Mouse (Mus musculus) forebrain, postnatal 0 days (tissue): Measurements from ENCODE around the gene Mog. TPM values are rescaled to one million over a fixed set of nuclear protein-coding genes. Genes with fewer than 3 reads are reported as not detected.
"Not testable (repeated sequence)": the region's sequence is repeated elsewhere in the genome, so short reads cannot be mapped to it uniquely, and the experiment has no call there.

ENCODE experiments used
- ATAC-seq: fragments of 200-750 bp; cut with Nextera tagmentation; 2 replicates; pipeline ENCODE4 v1.8.0; 2017; ENCODE audit warnings: mild to moderate bottlenecking, moderate library complexity
- DNase-seq: peaks from one replicate; pipeline ENCODE4 v3.0.0-alpha.2; 2015
- H3K27ac ChIP-seq: fragments of 300-500 bp; sonication (generic); 2 replicates; pipeline ENCODE4 v1.5.1; 2014; ENCODE audit warnings: low read depth, mild to moderate bottlenecking, antibody characterized with exemption, low read length, moderate library complexity, mixed read lengths
- H3K27me3 ChIP-seq: fragments of 300-500 bp; sonication (generic); 2 replicates; pipeline ENCODE4 v1.6.1; 2014; ENCODE audit warnings: mild to moderate bottlenecking, low read length, mixed read lengths; ENCODE audit not compliant: insufficient read depth
- H3K36me3 ChIP-seq: fragments of 300-500 bp; sonication (generic); 2 replicates; pipeline ENCODE4 v1.6.1; 2014; ENCODE audit warnings: mild to moderate bottlenecking, moderate library complexity; ENCODE audit not compliant: insufficient read depth
- H3K4me1 ChIP-seq: fragments of 300-500 bp; sonication (generic); 2 replicates; pipeline ENCODE4 v1.6.1; 2014; ENCODE audit warnings: antibody characterized with exemption; ENCODE audit not compliant: insufficient read depth
- H3K4me2 ChIP-seq: fragments of 300-500 bp; sonication (generic); 2 replicates; pipeline ENCODE4 v1.6.1; 2014; ENCODE audit warnings: low read depth, mild to moderate bottlenecking, moderate library complexity
- H3K4me3 ChIP-seq: fragments of 300-500 bp; sonication (generic); 2 replicates; pipeline ENCODE4 v1.5.1; 2014; ENCODE audit warnings: low read depth, low read length, mixed read lengths
- H3K9ac ChIP-seq: fragments of 300-500 bp; sonication (generic); 2 replicates; pipeline ENCODE4 v1.6.1; 2014; ENCODE audit warnings: mild to moderate bottlenecking
- H3K9me3 ChIP-seq: fragments of 300-500 bp; sonication (generic); 2 replicates; pipeline ENCODE4 v1.6.1; 2016; ENCODE audit warnings: low read length
- CTCF ChIP-seq: sonication (generic); IDR thresholded peaks from 2 replicates; pipeline ENCODE4 v1.5.1; 2016; ENCODE audit warnings: antibody characterized with exemption, control low read depth, low read depth
- WGBS: fragments of 180-500 bp; shearing (Covaris S2); extraction: QIAGEN DNeasy Blood & Tissue Kit; methylation state at CpG from one replicate; pipeline ENCODE4 v1.1.7; 2014; 5-methylcytosine and 5-hydroxymethylcytosine counted together
- polyA plus RNA-seq: library from polyadenylated mRNA; unstranded; fragments of >200 nt; fragmentation: Nextera tagmentation; extraction: Ambion mirVana; gene quantifications from 2 replicates; pipeline ENCODE4 v1.2.1, GENCODE M21; 2015
- total RNA-seq: library from RNA; depleted of rRNA; stranded (reverse); fragments of >200 nt; gene quantifications from 2 replicates; pipeline ENCODE4 v1.2.3, GENCODE M21; 2014

Gene Mog
- total and polyA plus RNA-seq, 2 experiments from 2014 or later: 1.1 TPM; not detected in 1

DNA sequence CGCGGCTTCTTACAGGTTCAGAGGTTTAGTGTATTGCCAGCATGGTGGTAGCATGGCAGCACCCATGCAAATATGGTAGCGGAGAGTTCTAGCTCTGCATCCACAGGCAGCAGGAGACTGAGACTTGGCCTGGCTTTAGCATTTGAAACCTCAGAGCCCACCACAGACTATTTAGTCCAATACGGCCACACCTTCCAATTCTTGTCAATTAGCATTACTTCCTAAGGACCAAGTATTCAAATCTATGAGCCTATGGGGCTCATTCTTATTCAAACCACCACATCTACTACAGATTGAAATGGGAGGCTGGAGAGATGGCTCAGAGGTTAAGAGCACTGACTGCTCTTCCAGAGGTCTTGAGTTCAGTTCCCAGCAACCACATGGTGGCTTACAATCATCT is 4.3 kb upstream of the Mog start:
- DNase-seq: no peak
- Histone ChIP-seq H3K4me3 (no peak overlapping the region), H3K27ac (peak overlapping the region; percentile 96; the same call in 1 of the 2 replicates), H3K9ac (no peak overlapping the region), H3K36me3 (no peaks in the 10 kb centered on the region), H3K9me3 (no peaks in the 10 kb centered on the region), H3K27me3 (no peaks in the 10 kb centered on the region), H3K4me2 (no peak overlapping the region), H3K4me1 (no peaks in the 10 kb centered on the region; the same call in 1 of the 2 replicates)
- no peak for TF ChIP-seq CTCF
- 94% methylated on average over 4 of the region's 4 CpGs for WGBS
- ATAC-seq: no peak

DNA sequence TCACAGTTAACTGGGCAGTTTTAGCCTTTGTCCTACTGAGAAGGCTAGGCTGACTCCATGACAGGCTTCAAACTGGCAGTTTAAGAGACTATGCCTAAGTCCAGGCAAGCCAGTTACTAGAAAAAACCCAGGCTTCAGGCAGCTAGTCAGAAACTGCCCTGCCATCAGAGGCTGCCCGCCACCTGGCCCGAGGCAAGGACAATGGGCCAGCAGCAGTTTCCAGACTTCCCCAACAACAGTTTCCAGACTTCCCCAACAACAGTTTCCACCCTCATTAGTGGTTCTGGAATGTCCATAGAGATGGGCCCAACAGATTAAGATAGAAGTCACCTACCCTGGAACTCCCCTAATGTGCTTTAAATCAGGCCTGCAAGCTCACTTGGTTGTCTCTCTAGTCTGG is 3.2 kb upstream of the Mog start:
- WGBS: 65% methylated on average over 2 of the region's 2 CpGs
- Histone ChIP-seq H3K9ac (no peak overlapping the region), H3K27ac (no peak overlapping the region), H3K36me3 (no peaks in the 10 kb centered on the region), H3K9me3 (no peaks in the 10 kb centered on the region), H3K4me2 (no peak overlapping the region), H3K4me3 (no peak overlapping the region), H3K4me1 (no peaks in the 10 kb centered on the region; the same call in 1 of the 2 replicates), H3K27me3 (no peaks in the 10 kb centered on the region)
- DNase-seq (no peak), ATAC-seq (no peak)
- no peak for TF ChIP-seq CTCF

DNA sequence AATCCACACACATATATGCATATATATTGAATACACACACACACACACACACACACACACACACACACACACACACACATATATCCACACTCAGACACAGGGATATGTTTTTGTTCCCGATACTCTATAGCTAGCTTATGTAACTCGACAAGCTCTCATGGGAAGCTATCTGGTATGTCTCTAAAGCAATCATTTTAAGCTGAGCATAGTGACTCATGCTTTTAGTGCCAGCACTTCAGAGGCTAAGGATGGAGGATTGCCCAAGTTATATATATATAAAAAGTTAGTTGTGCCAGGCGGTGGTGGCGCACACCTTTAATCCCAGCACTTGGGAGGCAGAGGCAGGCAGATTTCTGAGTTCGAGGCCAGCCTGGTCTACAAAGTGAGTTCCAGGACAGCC is 4.0 kb downstream of the Mog start:
- H3K9ac ChIP-seq, ATAC-seq, H3K4me2 ChIP-seq, DNase-seq, H3K36me3 ChIP-seq, H3K9me3 ChIP-seq, H3K4me1 ChIP-seq, H3K27me3 ChIP-seq, H3K27ac ChIP-seq, H3K4me3 ChIP-seq: not testable (repeated sequence)
- 95% methylated on average over 5 of the region's 5 CpGs for WGBS

DNA sequence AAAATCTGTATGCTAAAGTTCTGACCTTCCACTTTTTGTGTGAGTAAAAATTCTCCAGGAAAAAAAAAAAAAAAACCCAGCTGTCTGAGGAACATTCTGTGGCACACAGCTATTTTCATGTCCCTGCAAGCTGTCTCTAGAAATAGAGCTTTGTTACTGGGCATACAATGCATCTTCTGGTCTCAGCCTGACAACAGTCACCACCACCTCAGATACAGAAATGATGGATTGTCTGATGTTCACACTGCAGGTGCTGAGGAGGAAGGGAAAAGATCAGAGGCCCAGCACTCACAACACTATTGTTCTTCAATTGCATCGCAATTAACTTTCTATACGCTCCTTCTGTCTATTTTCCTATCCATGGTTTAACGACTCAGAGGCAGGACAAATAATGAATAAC is 4.9 kb downstream of the Mog start:
- H3K9me3 ChIP-seq: no peaks in the 10 kb centered on the region
- H3K27me3 ChIP-seq: no peaks in the 10 kb centered on the region
- H3K4me3 ChIP-seq: no peak overlapping the region
- ATAC-seq (no peak), DNase-seq (no peak)
- no peaks in the 10 kb centered on the region for H3K36me3 ChIP-seq
- TF ChIP-seq CTCF: no peak
- no peak overlapping the region for H3K27ac ChIP-seq
- H3K4me2 ChIP-seq: no peak overlapping the region
- 42% methylated on average over 3 of the region's 3 CpGs for WGBS
- no peaks in the 10 kb centered on the region for H3K4me1 ChIP-seq
- no peak overlapping the region for H3K9ac ChIP-seq

DNA sequence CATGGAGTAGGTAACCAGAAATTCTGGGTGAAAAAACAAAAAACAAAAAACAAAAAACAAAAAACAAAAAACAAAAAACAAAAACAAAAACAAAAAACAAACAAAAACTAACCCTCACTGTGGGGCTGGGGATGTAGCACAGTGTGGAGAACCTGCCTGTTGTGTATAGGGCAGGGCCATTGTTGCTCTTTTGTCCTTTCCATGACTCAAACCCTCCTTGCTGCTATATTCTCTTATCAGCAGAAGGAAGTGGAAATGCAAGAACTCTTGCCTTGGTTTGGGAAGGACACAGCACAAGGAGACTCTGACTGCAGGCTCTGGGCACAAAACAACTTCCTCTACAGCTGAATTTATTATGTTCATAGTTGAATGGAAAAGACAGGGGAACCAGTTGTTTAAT is 6.9 kb downstream of the Mog start:
- 0 out of 2 replicates have a peak, but pooled peaks cover 3% of the 10 kb centered on the region for H3K36me3 ChIP-seq
- no peak overlapping the region for H3K4me3 ChIP-seq
- DNase-seq (no peak), ATAC-seq (no peak)
- H3K27ac ChIP-seq: no peak overlapping the region
- no peak overlapping the region for H3K4me2 ChIP-seq
- no peak overlapping the region for H3K9ac ChIP-seq
- no peaks in the 10 kb centered on the region for H3K9me3 ChIP-seq
- H3K27me3 ChIP-seq: no peaks in the 10 kb centered on the region
- no peaks in the 10 kb centered on the region for H3K4me1 ChIP-seq
- TF ChIP-seq CTCF: no peak

DNA sequence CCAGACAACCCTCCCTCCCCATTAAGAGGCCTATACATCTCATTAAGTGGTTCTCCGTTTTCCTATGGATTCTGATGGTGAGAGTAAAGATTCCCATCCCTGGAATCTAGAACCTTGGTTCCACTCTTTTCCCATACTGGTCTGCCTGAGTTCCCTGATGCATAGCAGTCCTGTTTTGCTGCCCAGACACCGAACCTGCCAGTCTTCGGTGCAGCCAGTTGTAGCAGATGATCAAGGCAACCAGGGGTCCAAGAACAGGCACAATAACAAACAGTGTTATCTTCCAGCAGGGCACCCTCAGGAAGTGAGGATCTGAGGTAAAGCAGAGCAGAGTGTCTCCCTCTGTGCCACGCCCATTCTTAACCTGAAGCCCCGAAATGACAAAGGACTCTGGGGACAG is 11.1 kb downstream of the Mog start:
- H3K27ac ChIP-seq: no peak overlapping the region
- H3K9ac ChIP-seq: no peak overlapping the region
- H3K9me3 ChIP-seq: no peaks in the 10 kb centered on the region
- no peaks in the 10 kb centered on the region for H3K4me1 ChIP-seq
- peak; percentile 30; the same call in 1 of the 2 replicates for ATAC-seq
- no peak overlapping the region for H3K4me3 ChIP-seq
- 78% methylated on average over 5 of the region's 5 CpGs for WGBS
- H3K4me2 ChIP-seq: no peak overlapping the region
- DNase-seq: no peak
- peaks cover 44% of the 10 kb centered on the region for H3K36me3 ChIP-seq
- H3K27me3 ChIP-seq: no peaks in the 10 kb centered on the region
- TF ChIP-seq CTCF: no peak

DNA sequence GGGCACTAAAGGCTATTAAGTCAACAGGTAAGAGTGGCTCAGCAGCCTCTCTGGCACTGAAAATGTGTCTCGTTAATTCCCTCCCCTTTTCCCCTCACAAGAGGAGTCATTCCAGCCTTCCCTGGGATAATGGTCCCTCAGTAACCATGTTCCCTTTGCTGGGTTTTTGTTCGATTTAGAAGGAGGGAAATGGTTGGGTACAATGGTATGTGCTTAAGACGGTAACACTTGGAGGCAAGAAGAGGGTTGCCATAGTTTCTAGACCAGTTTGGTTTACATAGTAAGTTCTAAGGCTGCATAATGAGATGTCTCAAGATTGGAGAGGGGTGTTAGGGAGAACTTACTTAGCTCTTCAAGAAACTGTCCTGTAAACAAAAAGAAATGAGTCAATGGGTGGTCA is 11.5 kb downstream of the Mog start:
- WGBS: 66% methylated on average over 3 of the region's 3 CpGs
- DNase-seq (no peak), ATAC-seq (no peak; the same call in 1 of the 2 replicates)
- H3K9ac ChIP-seq: no peak overlapping the region
- H3K4me1 ChIP-seq: no peaks in the 10 kb centered on the region
- H3K27me3 ChIP-seq: no peaks in the 10 kb centered on the region
- no peak overlapping the region for H3K4me2 ChIP-seq
- no peak overlapping the region for H3K27ac ChIP-seq
- no peak for TF ChIP-seq CTCF
- H3K4me3 ChIP-seq: no peak overlapping the region
- H3K36me3 ChIP-seq: peaks cover 47% of the 10 kb centered on the region
- no peaks in the 10 kb centered on the region for H3K9me3 ChIP-seq

DNA sequence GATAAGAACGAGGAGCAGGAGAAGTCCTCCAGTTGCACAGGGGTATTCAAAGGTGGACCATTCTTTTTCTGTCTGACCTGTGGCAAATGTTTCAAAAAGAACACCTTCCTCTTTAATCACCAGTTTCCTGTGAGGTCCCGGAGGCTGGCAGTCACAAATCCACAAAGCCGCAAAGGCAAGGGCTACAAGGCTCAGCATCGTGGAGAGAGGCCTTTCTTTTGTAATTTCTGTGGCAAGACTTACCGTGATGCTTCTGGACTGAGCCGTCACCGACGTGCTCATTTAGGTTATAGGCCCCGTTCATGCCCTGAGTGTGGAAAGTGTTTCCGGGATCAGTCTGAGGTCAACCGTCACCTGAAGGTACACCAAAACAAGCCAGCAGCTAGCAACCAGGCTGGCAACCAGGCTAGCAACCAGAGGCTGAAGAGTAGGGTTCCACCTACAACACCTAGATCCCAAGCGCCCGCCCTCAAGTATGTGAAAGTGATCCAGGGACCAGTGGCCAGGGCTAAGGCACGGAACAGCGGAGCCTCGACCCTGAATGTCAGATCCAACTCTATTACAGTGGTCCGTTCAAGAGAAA is 13.6 kb downstream of the Mog start:
- DNase-seq (no peak), ATAC-seq (no peak)
- no peaks in the 10 kb centered on the region for H3K9me3 ChIP-seq
- no peak overlapping the region for H3K27ac ChIP-seq
- no peak overlapping the region for H3K9ac ChIP-seq
- peaks cover 5% of the 10 kb centered on the region; the same call in 1 of the 2 replicates for H3K4me1 ChIP-seq
- no peaks in the 10 kb centered on the region for H3K27me3 ChIP-seq
- TF ChIP-seq CTCF: no peak
- peaks cover 63% of the 10 kb centered on the region for H3K36me3 ChIP-seq
- H3K4me2 ChIP-seq: no peak overlapping the region
- 94% methylated on average over 17 of the region's 17 CpGs for WGBS
- H3K4me3 ChIP-seq: no peak overlapping the region
